Mouse (Mus musculus): ENCODE data around the gene Irf2bpl. TPM values are rescaled to one million over a fixed set of nuclear protein-coding genes. Genes with fewer than 3 reads are reported as not detected.

The Irf2bpl gene
- total RNA-seq, 1 experiment from 2014 or later: 22.7 TPM

DNA sequence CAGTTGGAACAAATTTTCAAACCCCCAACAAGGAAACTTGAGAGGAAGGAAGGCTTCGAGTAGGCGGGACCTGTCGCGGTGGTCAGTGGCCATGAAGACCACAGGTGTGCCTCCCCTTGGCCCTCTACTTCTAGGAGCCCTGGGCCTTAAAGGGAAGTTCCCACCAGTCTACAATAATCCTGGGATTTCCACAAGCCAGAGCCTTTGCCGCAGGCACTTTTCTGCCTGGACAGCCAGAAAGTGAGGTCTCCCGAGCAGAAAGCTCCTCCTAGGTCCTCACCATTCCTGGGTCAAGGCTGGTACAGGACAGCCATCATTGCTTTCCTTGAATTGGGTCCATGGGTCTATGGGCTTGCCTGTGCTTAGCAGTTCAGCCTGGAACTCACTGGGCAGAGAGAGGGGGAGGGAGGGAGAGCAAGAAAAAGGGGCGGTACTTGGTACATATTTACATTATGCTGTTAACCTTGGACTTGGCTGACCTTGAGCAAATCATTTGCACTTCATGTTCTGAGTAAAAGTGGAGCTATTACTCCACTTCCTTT is 4.6 kb upstream of the Irf2bpl start:
- no peak for ATAC-seq (ENCODE audit: extremely low read depth, insufficient number of reproducible peaks, low FRiP score, poor library complexity, severe bottlenecking)

GRCm38 (mm10) chr12:86888130-86889069 is 3.8 kb upstream of the Irf2bpl start:
- peak; percentile 31; the same call in 1 of the 2 replicates for ATAC-seq (ENCODE audit: extremely low read depth, insufficient number of reproducible peaks, low FRiP score, poor library complexity, severe bottlenecking)

DNA sequence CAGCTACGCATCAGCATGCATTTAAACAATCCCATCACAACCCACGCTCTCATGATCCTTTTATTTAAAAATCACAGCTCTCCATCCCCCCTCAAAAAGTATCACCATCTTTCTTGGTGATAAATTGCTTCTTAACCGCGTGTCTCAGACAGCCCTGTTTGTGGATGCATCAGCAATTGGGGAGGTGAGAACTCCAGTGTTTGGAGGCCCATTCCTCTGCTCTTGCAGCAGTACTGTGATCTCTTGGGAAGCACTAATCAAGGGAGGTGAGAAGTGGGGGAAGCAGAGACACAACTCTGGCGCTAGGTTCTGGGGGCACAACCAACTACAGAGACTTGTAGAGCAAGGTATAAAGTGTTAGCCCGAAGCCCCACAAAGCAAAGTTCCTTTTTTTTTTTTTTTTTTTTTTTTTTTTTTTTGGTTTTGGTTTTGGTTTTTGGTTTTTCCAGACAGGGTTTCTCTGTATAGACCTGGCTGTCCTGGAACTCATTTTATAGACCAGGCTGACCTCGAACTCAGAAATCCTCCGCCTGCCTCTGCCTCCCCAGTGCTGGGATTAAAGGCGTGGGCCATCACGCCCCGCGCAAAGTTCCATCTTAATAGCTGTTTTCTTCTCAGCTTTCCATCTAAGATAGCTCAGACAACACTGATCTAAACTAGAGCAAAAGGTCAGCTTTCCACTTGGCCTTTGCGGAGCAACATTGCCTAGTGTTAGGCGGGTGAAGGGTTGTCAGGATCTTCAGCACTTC is 3.0 kb upstream of the Irf2bpl start:
- ATAC-seq (ENCODE audit: extremely low read depth, insufficient number of reproducible peaks, low FRiP score, poor library complexity, severe bottlenecking): no peak

DNA sequence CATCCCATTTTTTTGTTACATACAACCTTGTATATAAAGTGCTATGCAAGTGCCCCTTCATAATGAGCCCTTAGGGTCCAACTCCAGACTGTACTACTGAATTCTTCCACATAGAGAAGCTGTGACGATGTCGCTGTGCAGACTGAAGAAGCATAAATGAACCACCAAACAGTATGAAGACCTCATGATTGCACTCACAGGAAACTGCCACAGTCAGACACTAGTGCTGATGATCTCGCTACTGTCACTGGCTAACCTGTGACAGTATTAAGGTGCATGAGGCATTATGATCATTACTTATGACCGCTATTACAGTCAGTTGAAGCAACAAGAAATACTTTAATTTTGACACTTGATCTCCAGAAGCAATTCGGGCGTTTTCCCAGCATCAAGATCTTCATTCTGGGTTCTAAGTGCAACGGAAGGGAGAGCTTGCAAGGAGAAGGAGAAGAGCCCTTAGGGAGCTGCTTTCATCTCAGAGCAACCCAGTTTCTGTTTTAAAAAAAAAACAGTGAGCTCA is 1.9 kb upstream of the Irf2bpl start:
- no peak for ATAC-seq (ENCODE audit: extremely low read depth, insufficient number of reproducible peaks, low FRiP score, poor library complexity, severe bottlenecking)

DNA sequence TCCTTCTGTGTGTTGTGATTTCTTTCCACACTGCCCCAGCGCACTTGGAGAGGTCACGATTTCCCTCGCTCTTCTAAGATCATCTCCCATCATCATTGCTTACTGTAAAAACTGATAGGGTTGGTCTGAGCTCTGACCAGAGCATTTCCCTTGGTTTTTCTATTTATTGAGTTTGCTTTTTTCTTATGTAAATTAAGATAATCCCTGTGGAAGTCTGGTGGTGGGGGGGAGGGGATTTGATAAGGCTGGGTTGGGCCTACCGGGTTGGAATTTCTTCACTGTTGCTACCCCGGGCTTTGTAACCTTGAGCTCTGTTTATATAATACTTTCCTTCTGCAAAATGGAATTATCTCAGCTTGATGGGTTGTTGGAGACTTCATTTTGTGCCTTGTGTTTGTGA is 1.1 kb upstream of the Irf2bpl start:
- ATAC-seq (ENCODE audit: extremely low read depth, insufficient number of reproducible peaks, low FRiP score, poor library complexity, severe bottlenecking): no peak

DNA sequence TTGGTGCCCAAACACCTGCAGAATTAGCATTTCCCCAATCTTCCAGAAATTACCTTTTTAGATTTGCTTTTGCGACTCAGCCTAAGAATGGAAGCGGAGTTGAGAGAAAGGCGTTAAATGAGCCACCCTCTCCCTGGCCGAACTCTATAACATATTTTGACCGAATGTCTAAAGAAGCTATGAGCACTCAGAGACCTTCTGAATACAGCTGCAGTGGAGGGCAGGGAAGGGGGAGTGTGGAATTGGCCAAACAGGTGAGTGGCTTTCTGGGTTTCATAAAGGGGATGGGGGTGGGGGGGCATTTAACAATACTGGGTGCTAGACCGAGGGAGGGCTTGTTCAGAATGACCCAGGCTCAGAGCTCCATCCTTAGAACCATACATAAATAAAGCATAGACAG is 738 bp upstream of the Irf2bpl start:
- no peak for ATAC-seq (ENCODE audit: extremely low read depth, insufficient number of reproducible peaks, low FRiP score, poor library complexity, severe bottlenecking)

DNA sequence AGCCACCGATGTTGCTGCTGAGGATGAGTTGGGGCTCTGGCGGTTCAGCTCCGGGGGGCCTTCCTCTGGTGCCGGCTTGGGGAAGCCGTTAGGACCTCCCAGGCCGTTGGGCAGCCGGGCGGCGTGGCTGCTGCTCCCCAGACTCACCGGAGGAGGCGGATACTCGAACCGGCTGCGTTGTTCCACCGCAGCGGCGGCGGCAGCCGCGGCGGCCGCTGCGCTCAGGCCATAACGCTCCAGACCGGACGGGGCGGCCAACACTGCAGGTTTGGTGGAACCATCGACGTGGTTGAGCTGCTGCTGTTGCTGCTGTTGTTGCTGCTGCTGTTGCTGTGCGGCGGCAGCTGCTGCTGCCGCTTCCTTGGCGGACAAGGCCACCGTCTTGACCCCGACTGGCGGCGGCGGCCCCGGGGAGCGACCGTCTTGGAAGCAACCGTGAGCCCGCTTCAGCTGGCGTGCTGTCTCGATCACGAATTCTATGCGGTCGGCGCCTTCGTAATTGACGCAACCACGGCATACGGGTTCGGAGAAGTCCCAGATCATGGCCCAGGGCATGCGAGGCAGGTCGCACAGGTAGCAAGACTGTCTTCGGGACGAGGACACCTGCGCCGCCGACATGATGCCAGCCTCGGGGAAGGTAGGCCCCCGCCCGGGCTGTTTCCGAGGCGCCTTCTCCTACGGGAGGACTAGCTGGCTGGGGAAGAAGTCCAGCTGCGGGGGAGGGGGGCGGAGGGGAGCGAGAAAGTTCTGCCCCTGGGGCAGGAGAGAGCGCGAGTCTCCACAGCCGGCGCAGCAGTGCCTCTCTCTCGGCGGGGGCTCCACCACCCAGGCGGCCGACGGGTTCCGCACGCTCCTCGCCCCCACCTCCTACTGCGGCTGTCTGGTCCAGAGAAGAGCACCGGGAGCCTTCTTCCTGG is 1.1 kb downstream of the Irf2bpl start:
- ATAC-seq (ENCODE audit: extremely low read depth, insufficient number of reproducible peaks, low FRiP score, poor library complexity, severe bottlenecking): no peak

DNA sequence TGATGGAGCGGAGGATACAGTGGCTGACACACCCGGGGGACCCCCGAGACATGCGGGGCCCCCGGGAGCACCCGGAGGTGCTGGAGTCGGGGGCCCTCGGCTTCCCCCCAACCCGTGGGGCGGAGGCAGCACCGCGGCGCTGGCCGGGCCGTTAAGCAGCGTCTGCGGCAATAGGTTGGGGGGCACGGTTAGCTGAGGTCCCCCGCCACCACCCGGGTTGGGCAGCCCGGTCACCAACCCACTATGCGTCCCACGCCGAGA is 1.6 kb downstream of the Irf2bpl start:
- no peak for ATAC-seq (ENCODE audit: extremely low read depth, insufficient number of reproducible peaks, low FRiP score, poor library complexity, severe bottlenecking)

- ATAC-seq (ENCODE audit: extremely low read depth, insufficient number of reproducible peaks, low FRiP score, poor library complexity, severe bottlenecking): no peak
Measured at GRCm38 (mm10) chr12:86882279-86883018, 2.1 kb downstream of the Irf2bpl start.

DNA sequence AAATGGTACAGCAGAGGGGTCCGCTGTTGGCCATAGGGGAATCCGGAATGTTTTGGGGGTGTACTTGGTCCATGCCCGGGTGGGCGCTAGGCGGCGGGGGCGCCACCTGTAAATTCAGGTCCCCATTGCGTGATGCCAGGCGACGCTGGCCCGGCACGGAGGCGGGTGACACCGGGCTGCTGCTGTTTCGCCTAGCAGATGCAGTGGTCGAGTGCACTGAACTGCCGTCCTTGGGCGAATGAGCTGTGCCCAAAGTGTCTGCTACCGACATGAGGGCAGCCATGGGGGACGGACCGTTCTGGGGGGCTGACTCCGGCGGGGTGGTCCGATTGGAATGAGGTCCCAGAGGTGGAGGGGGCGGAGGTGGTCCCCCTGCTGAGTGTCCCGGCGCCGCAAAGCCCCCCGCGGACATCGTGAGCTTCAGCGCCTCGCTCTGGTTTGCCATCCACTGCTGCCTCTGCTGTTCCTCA is 2.8 kb downstream of the Irf2bpl start:
- ATAC-seq (ENCODE audit: extremely low read depth, insufficient number of reproducible peaks, low FRiP score, poor library complexity, severe bottlenecking): no peak

DNA sequence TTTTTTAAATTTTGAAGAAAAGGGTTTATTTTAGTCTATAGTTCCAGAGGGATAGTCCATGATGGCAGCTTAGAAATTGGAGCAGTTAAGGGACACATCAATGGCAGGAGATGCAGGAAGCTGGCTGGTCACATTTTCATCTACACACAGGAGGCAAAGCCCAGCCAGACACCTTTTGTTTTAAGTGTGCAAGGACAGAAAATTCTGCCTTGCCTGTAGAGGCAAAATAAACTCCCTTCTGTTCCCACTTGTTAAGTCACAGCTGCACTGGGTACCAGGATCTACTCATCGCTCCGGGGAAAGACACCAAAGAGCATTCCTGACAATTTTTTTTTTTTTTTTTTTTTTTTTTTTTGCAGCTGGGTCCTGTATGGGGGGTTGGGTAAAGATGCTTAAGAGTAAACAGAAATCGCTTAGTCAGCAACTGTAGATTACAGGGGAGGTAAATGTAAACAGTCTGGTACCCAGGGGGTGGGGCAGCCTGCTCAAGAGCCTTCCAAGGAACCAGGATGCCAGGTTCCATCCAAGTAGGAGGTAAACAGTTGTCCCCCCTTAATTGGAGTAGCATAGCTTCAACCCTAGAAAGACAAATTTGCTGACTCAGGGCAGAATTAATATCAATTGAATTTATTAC is 4.4 kb downstream of the Irf2bpl start:
- no peak for ATAC-seq (ENCODE audit: extremely low read depth, insufficient number of reproducible peaks, low FRiP score, poor library complexity, severe bottlenecking)

GRCm38 (mm10) chr12:86879446-86880085 is 5.0 kb downstream of the Irf2bpl start:
- no peak for ATAC-seq (ENCODE audit: extremely low read depth, insufficient number of reproducible peaks, low FRiP score, poor library complexity, severe bottlenecking)

GRCm38 (mm10) chr12:86878426-86879353 is 5.9 kb downstream of the Irf2bpl start:
- no peak for ATAC-seq (ENCODE audit: extremely low read depth, insufficient number of reproducible peaks, low FRiP score, poor library complexity, severe bottlenecking)

DNA sequence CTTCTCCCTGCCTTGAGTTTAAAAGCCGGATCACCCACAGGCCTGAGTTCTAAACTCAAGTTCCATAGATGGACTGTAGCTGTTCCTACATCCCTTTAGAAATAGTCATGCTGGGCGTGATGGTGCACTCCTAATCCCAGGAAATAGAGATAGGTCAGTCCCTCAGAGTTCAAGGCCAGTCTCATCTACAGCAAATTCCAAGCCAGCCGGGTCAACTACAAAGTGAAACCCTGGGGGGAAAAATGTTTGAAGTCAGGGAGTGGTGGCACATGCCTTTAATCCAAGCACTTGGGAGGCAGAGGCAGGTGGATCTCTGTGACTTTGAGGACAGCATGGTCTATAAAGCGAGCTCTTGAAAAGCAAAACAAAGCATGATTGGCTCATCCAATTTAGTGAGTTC is 7.6 kb downstream of the Irf2bpl start:
- ATAC-seq (ENCODE audit: extremely low read depth, insufficient number of reproducible peaks, low FRiP score, poor library complexity, severe bottlenecking): no peak

GRCm38 (mm10) chr12:86876116-86876515 is 8.5 kb downstream of the Irf2bpl start:
- peak; percentile 59; the same call in 1 of the 2 replicates for ATAC-seq (ENCODE audit: extremely low read depth, insufficient number of reproducible peaks, low FRiP score, poor library complexity, severe bottlenecking)

- no peak for ATAC-seq (ENCODE audit: extremely low read depth, insufficient number of reproducible peaks, low FRiP score, poor library complexity, severe bottlenecking)
Measured at GRCm38 (mm10) chr12:86872335-86873040, 12.1 kb downstream of the Irf2bpl start.
